Mouse (Mus musculus) midbrain, embryonic 16.5 days (tissue): ENCODE measurements around the gene Creb3l1. TPM values are rescaled to one million over a fixed set of nuclear protein-coding genes. Genes with fewer than 3 reads are reported as not detected.

Experiments
- ATAC-seq: fragments of 200-750 bp; cut with Nextera tagmentation; 2 replicates; pipeline ENCODE4 v1.8.0; 2017; ENCODE audit warnings: moderate TSS enrichment
- H3K27ac ChIP-seq: fragments of 300-500 bp; sonication (generic); 2 replicates; pipeline ENCODE4 v1.5.1; 2014; ENCODE audit warnings: mild to moderate bottlenecking, low read length, mixed read lengths
- H3K27me3 ChIP-seq: fragments of 300-500 bp; sonication (generic); 2 replicates; pipeline ENCODE4 v1.6.1; 2014; ENCODE audit warnings: low read depth, low read length, mixed read lengths; ENCODE audit not compliant: control insufficient read depth, insufficient read depth
- H3K36me3 ChIP-seq: fragments of 300-500 bp; sonication (generic); 2 replicates; pipeline ENCODE4 v1.6.1; 2014; ENCODE audit warnings: mild to moderate bottlenecking, low read length, moderate library complexity, mixed read lengths; ENCODE audit not compliant: control insufficient read depth, insufficient read depth
- H3K4me1 ChIP-seq: fragments of 300-500 bp; sonication (generic); 2 replicates; pipeline ENCODE4 v1.6.1; 2014; ENCODE audit warnings: mild to moderate bottlenecking, low read length, mixed read lengths; ENCODE audit not compliant: control insufficient read depth, insufficient read depth
- H3K4me2 ChIP-seq: fragments of 300-500 bp; sonication (generic); 2 replicates; pipeline ENCODE4 v1.6.1; 2014; ENCODE audit warnings: mild to moderate bottlenecking, low read length, mixed read lengths
- H3K4me3 ChIP-seq: fragments of 300-500 bp; sonication (generic); 2 replicates; pipeline ENCODE4 v1.5.1; 2014; ENCODE audit warnings: low read depth, mild to moderate bottlenecking, low read length, moderate library complexity, mixed read lengths
- H3K9ac ChIP-seq: fragments of 300-500 bp; sonication (generic); 2 replicates; pipeline ENCODE4 v1.6.1; 2014; ENCODE audit warnings: low read depth, low read length, mixed read lengths
- H3K9me3 ChIP-seq: fragments of 300-500 bp; sonication (generic); replicated peaks from 2 replicates; pipeline ENCODE4 v1.6.1; 2014; ENCODE audit warnings: mild to moderate bottlenecking, low read length, mixed read lengths; ENCODE audit not compliant: control insufficient read depth, poor library complexity, severe bottlenecking
- WGBS: fragments of 180-500 bp; shearing (Covaris S2); extraction: QIAGEN DNeasy Blood & Tissue Kit; methylation state at CpG from one replicate; pipeline ENCODE4 v1.1.7; 2014; 5-methylcytosine and 5-hydroxymethylcytosine counted together
- polyA plus RNA-seq: library from polyadenylated mRNA; unstranded; fragments of >200 nt; fragmentation: Nextera tagmentation; extraction: Ambion mirVana; gene quantifications from 2 replicates; pipeline ENCODE4 v1.2.1, GENCODE M21; 2015

Creb3l1 gene
- polyA plus RNA-seq, 1 experiment from 2014 or later: 1.9 TPM

- H3K27ac ChIP-seq: no peak overlapping the region
- 82% methylated on average over 7 of the region's 7 CpGs for WGBS
These were observed 19.7 kb downstream of the Creb3l1 start for GRCm38 (mm10) chr2:92004617-92005016.

GRCm38 (mm10) chr2:91997905-91998608, 26.2 kb downstream of the Creb3l1 start:
- Histone ChIP-seq H3K27me3 (no peaks in the 10 kb centered on the region), H3K9ac (no peak overlapping the region), H3K9me3 (no peaks in the 10 kb centered on the region), H3K27ac (no peak overlapping the region), H3K4me1 (no peaks in the 10 kb centered on the region), H3K36me3 (no peaks in the 10 kb centered on the region), H3K4me2 (no peak overlapping the region), H3K4me3 (no peak overlapping the region)
- 84% methylated on average over 16 of the region's 16 CpGs for WGBS
- ATAC-seq: no peak

More at GRCm38 (mm10) chr2:92004617-92005016, 19.7 kb downstream of the Creb3l1 start:
- Histone ChIP-seq H3K4me2 (no peak overlapping the region), H3K36me3 (no peaks in the 10 kb centered on the region), H3K27me3 (no peaks in the 10 kb centered on the region; the same call in 1 of the 2 replicates), H3K4me1 (peaks cover 14% of the 10 kb centered on the region), H3K9ac (no peak overlapping the region), H3K9me3 (no peaks in the 10 kb centered on the region), H3K4me3 (no peak overlapping the region)
- no peak for ATAC-seq

DNA sequence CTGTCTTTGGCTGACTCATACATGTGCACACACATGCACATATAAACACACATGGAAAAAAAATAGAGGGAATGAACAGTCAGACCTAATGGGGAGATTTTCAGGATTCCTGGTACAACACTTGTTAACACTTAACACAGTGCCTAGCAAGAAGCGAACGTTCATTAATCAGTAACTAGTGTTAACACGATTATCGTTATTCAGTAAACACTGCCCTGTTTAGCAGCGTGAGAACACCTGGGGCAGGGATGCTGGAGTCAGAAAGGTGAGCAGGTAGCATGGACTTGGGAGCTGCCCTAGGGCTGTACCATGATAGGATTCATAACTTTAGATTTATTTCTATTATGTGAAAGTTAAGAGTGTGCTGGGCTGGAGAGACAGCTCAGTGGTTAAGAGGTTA, 28.3 kb downstream of the Creb3l1 start:
- ATAC-seq: no peak
- no peak overlapping the region for H3K27ac ChIP-seq
- H3K4me3 ChIP-seq: no peak overlapping the region
- H3K36me3 ChIP-seq: no peaks in the 10 kb centered on the region
- H3K4me1 ChIP-seq: no peaks in the 10 kb centered on the region
- 96% methylated on average over 5 of the region's 5 CpGs for WGBS
- no peaks in the 10 kb centered on the region for H3K27me3 ChIP-seq
- no peaks in the 10 kb centered on the region for H3K9me3 ChIP-seq
- H3K9ac ChIP-seq: no peak overlapping the region
- no peak overlapping the region for H3K4me2 ChIP-seq

DNA sequence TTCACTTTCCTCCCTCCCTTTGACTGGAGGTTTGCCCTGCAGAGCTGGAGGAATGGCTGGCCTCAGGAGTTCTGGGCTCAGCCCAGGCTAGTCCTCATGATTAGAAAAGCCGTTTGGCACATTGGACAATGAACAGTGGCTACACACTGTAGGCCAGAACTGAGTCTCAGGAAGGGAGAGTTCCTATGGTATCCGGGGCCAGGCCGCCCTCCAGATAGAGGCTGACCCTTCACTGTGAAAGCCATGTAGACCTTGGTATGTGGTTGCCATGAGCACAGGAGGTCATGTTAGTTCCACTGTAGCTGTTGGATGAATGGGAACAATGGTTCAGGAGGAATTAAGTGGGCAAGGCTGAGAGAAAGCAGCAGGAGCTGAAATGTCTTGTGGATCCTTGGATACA, 30.9 kb downstream of the Creb3l1 start:
- Histone ChIP-seq H3K4me2 (no peak overlapping the region), H3K9ac (no peak overlapping the region), H3K27ac (no peak overlapping the region), H3K4me1 (no peaks in the 10 kb centered on the region), H3K27me3 (no peaks in the 10 kb centered on the region), H3K36me3 (no peaks in the 10 kb centered on the region), H3K9me3 (no peaks in the 10 kb centered on the region), H3K4me3 (no peak overlapping the region)
- peak; percentile 60; the same call in 1 of the 2 replicates for ATAC-seq
- WGBS: 40% methylated on average over 3 of the region's 3 CpGs

DNA sequence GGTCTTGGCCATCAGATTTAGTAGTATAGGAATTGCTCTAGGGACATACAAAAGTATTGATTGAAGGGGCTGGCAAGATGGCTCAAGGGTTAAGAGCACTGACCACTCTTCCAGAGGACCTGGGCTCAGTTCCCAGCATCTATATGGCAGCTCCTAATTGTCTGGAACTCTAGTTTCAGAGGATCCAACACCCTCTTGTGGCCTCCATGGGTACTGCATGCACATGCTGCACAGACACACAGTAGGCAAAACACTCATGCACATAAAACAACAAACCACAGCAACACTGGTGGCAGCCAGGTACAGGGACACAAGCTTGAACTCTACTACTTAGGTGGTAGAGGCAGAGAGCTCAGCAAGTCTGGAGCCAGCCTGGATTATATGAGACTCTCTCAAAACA, 34.6 kb downstream of the Creb3l1 start:
- Histone ChIP-seq H3K4me2 (no peak overlapping the region), H3K4me3 (no peak overlapping the region), H3K27ac (no peak overlapping the region), H3K36me3 (no peaks in the 10 kb centered on the region), H3K4me1 (peaks cover 2% of the 10 kb centered on the region; the same call in 1 of the 2 replicates), H3K27me3 (no peaks in the 10 kb centered on the region; the same call in 1 of the 2 replicates), H3K9ac (no peak overlapping the region), H3K9me3 (no peaks in the 10 kb centered on the region)
- ATAC-seq: no peak

DNA sequence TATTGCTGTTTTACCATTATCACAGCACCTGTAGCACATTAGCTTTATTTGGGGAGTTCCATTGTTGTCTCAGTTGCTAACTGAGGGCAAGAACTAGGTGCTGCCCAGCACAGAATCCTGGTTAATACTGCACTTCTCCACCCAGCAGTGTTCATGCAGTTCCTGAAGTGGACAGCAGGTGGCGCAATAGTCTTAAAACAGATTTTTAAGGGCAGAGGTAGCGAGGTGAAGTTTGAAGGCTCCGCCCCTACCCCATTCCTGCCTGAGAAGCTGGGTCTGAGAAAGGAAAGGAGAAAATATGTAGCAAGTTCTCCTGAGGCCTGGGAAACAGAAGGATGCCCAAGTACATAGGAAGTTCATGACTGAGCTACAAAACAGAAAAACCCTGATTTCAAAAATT, 36.8 kb downstream of the Creb3l1 start:
- no peak overlapping the region for H3K27ac ChIP-seq
- H3K9ac ChIP-seq: no peak overlapping the region
- no peaks in the 10 kb centered on the region for H3K36me3 ChIP-seq
- H3K27me3 ChIP-seq: no peaks in the 10 kb centered on the region; the same call in 1 of the 2 replicates
- peaks cover 8% of the 10 kb centered on the region; the same call in 1 of the 2 replicates for H3K4me1 ChIP-seq
- peak; percentile 57 for ATAC-seq
- WGBS: 3% methylated on average over 3 of the region's 3 CpGs
- H3K4me3 ChIP-seq: no peak overlapping the region
- no peaks in the 10 kb centered on the region for H3K9me3 ChIP-seq
- H3K4me2 ChIP-seq: no peak overlapping the region

GRCm38 (mm10) chr2:91986071-91986470, 38.2 kb downstream of the Creb3l1 start:
- Histone ChIP-seq H3K27ac (no peak overlapping the region), H3K27me3 (no peaks in the 10 kb centered on the region; the same call in 1 of the 2 replicates), H3K4me2 (no peak overlapping the region), H3K4me3 (no peak overlapping the region), H3K9me3 (no peaks in the 10 kb centered on the region), H3K36me3 (no peaks in the 10 kb centered on the region), H3K9ac (no peak overlapping the region), H3K4me1 (peaks cover 8% of the 10 kb centered on the region; the same call in 1 of the 2 replicates)
- no peak for ATAC-seq
- 11% methylated on average over 5 of the region's 5 CpGs for WGBS

GRCm38 (mm10) chr2:91984906-91985525, 39.3 kb downstream of the Creb3l1 start:
- no peaks in the 10 kb centered on the region for H3K36me3 ChIP-seq
- H3K27ac ChIP-seq: no peak overlapping the region
- WGBS: 38% methylated on average over 9 of the region's 9 CpGs
- ATAC-seq: no peak; the same call in 1 of the 2 replicates
- H3K4me1 ChIP-seq: peaks cover 8% of the 10 kb centered on the region; the same call in 1 of the 2 replicates
- H3K9ac ChIP-seq: peak overlapping the region; percentile 52; the same call in 1 of the 2 replicates
- no peaks in the 10 kb centered on the region for H3K9me3 ChIP-seq
- H3K4me2 ChIP-seq: peak overlapping the region; percentile 48; the same call in 1 of the 2 replicates
- H3K4me3 ChIP-seq: no peak overlapping the region
- H3K27me3 ChIP-seq: no peaks in the 10 kb centered on the region; the same call in 1 of the 2 replicates

- Histone ChIP-seq H3K36me3 (no peaks in the 10 kb centered on the region), H3K27ac (no peak overlapping the region), H3K27me3 (no peaks in the 10 kb centered on the region; the same call in 1 of the 2 replicates), H3K9ac (peak overlapping the region; percentile 52), H3K9me3 (no peaks in the 10 kb centered on the region), H3K4me2 (peak overlapping the region; percentile 48), H3K4me1 (peaks cover 8% of the 10 kb centered on the region; the same call in 1 of the 2 replicates), H3K4me3 (no peak overlapping the region)
- 5% methylated on average over 6 of the region's 13 CpGs for WGBS
- peak; percentile 41; the same call in 1 of the 2 replicates for ATAC-seq
These were observed 39.9 kb downstream of the Creb3l1 start for GRCm38 (mm10) chr2:91984439-91984838.
